Mouse (Mus musculus) v-Abl transformed pro-B cells (cell line): ENCODE data around the gene Olfr1101.

ENCODE experiments used
- in situ Hi-C, 2 experiments: fragments of 400-800 bp; cut with MboI; formaldehyde crosslinking; loops; one replicate each; pipeline ENCODE4 v1.15.1; 2025; ENCODE audit not compliant: unreplicated experiment in 2 of 2

Gene Olfr1101

GRCm38 (mm10) chr2:86991121-86991520 lies at the start of gene Olfr1101:
Olfr1101 (minus strand) TSS chr2:86991221.
- in situ Hi-C loops: no loop called here

DNA sequence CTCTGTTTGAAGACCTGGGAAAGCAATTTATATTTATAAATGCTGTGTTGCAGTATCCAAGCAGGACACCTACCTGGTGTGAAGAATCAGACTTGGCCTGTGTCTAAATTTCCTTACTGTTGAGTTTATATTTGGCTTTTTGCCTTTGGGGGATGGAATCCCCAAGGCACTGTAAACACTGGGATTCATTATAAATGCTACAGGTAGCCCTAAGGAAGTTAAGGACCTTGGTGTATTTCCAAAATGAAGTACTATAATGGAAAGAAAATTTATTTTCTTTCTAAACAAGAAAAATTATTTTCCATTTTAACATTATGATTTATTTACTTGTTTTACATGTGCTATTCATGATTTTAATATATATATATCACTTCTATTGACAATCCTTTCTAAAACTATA lies 45.4 kb upstream of the Olfr1101 start, which contains the start of gene Olfr1105:
TSS of gene Olfr1105 (minus strand) at position 101 of the 400 bp plus-strand sequence.
- in situ Hi-C loops: no loop called here

DNA sequence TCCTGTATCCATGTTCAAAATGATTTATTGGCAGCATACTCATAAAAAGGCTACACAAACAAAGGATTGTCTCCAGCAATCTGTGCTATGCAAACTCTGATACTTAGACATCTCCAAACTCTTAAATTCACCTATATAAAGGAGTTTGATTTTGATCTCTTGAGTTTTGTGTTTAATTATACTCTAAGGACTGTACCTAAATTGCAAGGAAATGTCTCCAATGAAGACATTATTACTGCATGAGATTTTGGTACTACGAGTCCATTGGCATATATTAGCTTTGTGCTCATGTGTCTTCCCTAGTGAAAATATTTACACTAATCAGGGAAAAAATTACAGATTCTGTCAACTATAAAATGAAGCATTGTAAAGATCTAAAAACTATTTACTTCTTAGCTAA lies 36.0 kb upstream of the Olfr1101 start, which contains the start of gene Olfr1104:
TSS of gene Olfr1104 (minus strand) at position 101 of the 400 bp plus-strand sequence.
- in situ Hi-C loops: no loop called here

DNA sequence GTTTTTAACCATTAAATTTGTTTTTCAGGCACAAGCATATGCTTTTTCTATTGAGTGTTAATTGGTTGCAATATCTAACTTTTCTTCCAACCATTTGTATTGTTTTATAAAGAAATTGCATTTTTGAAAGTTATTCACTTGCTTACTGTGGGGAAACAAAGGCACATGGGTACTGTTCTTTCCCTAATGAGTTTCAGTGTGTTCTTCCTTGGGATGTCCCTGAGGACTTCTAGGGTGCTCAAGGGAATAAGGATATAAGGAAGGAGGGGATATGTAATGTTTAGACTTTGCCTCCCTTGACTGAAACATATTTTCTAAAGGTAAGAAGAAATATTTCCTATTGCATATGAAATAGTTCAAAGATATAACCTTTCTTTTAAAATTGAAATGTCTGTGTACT lies 7.1 kb upstream of the Olfr1101 start, which contains the start of gene Olfr1102:
TSS of gene Olfr1102 (plus strand) at position 301 of the 400 bp plus-strand sequence.
- in situ Hi-C loops: no loop called here

- in situ Hi-C loops: no loop called here
These were observed 11.2 kb downstream of the Olfr1101 start, which contains the start of gene Olfr1100 for GRCm38 (mm10) chr2:86979854-86980253. Olfr1100 (minus strand) TSS chr2:86979954.

DNA sequence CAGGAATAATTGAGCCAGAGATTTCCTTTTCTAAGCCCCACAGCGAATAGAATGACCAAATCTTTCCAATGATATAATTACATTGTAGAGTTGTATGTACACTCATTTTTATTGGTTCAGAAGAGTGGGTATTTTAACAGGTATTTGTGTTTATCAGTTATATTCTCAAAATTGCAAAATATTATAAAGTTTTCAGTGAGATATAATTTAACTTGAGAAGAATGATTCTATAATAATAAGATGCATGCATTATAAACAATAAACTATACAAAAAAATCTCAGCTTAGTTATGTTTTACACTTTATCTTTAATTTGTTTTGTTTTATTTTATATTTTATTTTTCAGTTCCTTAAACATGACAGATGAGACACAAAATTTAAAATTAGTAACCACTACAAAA lies 30.4 kb downstream of the Olfr1101 start, which contains the start of gene Olfr1099:
TSS of gene Olfr1099 (minus strand) at position 101 of the 400 bp plus-strand sequence.
- in situ Hi-C loops: no loop called here
